9 mouse cellular contexts compared by ENCODE assay signal in genomic region chr11:116940088-116940855, GRCm38 (mm10). TPM values are rescaled to one million over a fixed set of nuclear protein-coding genes. Genes with fewer than 3 reads are reported as not detected.
DNase-seq lines count a peak whose midpoint lies in the region; ATAC-seq and TF ChIP-seq lines count a peak whose summit lies in the region.
"Had no signal": no experiment of that assay in that cellular context is flagged by ENCODE, and none has a peak within 500 bp of the region (broad histone marks: within the 10 kb centered on the region; RNA-seq: fewer than 3 reads in every experiment).

No protein-coding gene starts in this region.

- TF ChIP-seq CTCF in heart, adult 2 months (IDR thresholded peaks at IDR 0.05), result no peak

- H3K27ac ChIP-seq in heart, embryonic 11.5 days (ENCODE audit: low read depth, low read length), result peak overlapping the region; percentile 64
- no peak overlapping the region for H3K27ac ChIP-seq in heart, adult 2 months
- H3K27ac ChIP-seq in forebrain, embryonic 15.5 days (replicated peaks), result no peak overlapping the region
- peak overlapping the region; percentile 57; the same call in 1 of the 2 replicates for H3K27ac ChIP-seq in limb, embryonic 15.5 days
- H3K27ac ChIP-seq: gastrocnemius, adult 2 months had no signal

- TF ChIP-seq EP300 in heart, adult 2 months (IDR thresholded peaks at IDR 0.05; ENCODE audit: insufficient read depth, low read depth, low read length), result no peak

- H3K36me3 ChIP-seq in heart, embryonic 11.5 days (ENCODE audit: control insufficient read depth, insufficient read depth, low read length), result no peaks in the 10 kb centered on the region
- no peaks in the 10 kb centered on the region for H3K36me3 ChIP-seq in heart, adult 2 months (ENCODE audit: control insufficient read depth, insufficient read depth, low read length)
- H3K36me3 ChIP-seq in forebrain, embryonic 15.5 days, result peaks cover 23% of the 10 kb centered on the region
- no peaks in the 10 kb centered on the region for H3K36me3 ChIP-seq in limb, embryonic 15.5 days

- H3K27me3 ChIP-seq in heart, embryonic 11.5 days (ENCODE audit: control insufficient read depth, insufficient read depth, low read length), result peaks cover 3% of the 10 kb centered on the region; the same call in 1 of the 2 replicates
- H3K27me3 ChIP-seq in heart, adult 2 months (ENCODE audit: control insufficient read depth, insufficient read depth, low read length), result no peaks in the 10 kb centered on the region; the same call in 1 of the 2 replicates
- H3K27me3 ChIP-seq in forebrain, embryonic 15.5 days, result no peaks in the 10 kb centered on the region
- no peaks in the 10 kb centered on the region for H3K27me3 ChIP-seq in limb, embryonic 15.5 days

- WGBS in heart, embryonic 11.5 days (ENCODE audit: insufficient replicate concordance), result 2% methylated on average over 19 of the region's 20 CpGs
- WGBS in heart, adult 2 months, result 12% methylated on average over 18 of the region's 20 CpGs
- WGBS in forebrain, embryonic 15.5 days, result 5% methylated on average over 20 of the region's 20 CpGs
- WGBS in limb, embryonic 15.5 days, result 6% methylated on average over 20 of the region's 20 CpGs

- intact Hi-C loops in heart, adult 2 months (cut with DNase I), result no loop called here

- H3K79me2 ChIP-seq in heart, adult 2 months (replicated peaks; ENCODE audit: control insufficient read depth, insufficient read depth, low read length), result no peaks in the 10 kb centered on the region

- peak overlapping the region; percentile 77 for H3K4me2 ChIP-seq in heart, embryonic 11.5 days
- H3K4me2 ChIP-seq in forebrain, embryonic 15.5 days (replicated peaks), result peak overlapping the region; percentile 30
- H3K4me2 ChIP-seq in limb, embryonic 15.5 days, result peak overlapping the region; percentile 41

- no peaks in the 10 kb centered on the region for H3K9me3 ChIP-seq in heart, embryonic 11.5 days (replicated peaks; ENCODE audit: control insufficient read depth, low read length)
- H3K9me3 ChIP-seq in forebrain, embryonic 15.5 days, result no peaks in the 10 kb centered on the region
- H3K9me3 ChIP-seq in limb, embryonic 15.5 days, result no peaks in the 10 kb centered on the region

- H3K4me1 ChIP-seq in heart, embryonic 11.5 days (ENCODE audit: control insufficient read depth, insufficient read depth, low read length), result peaks cover 56% of the 10 kb centered on the region
- no peaks in the 10 kb centered on the region for H3K4me1 ChIP-seq in heart, adult 2 months (ENCODE audit: control insufficient read depth, insufficient read depth, low read length)
- peaks cover 18% of the 10 kb centered on the region for H3K4me1 ChIP-seq in forebrain, embryonic 15.5 days
- H3K4me1 ChIP-seq in limb, embryonic 15.5 days, result peaks cover 23% of the 10 kb centered on the region

- no peak for ATAC-seq in heart, embryonic 11.5 days (replicated peaks; ENCODE audit: insufficient number of reproducible peaks, low FRiP score, low TSS enrichment)
- ATAC-seq in forebrain, embryonic 15.5 days (replicated peaks), result no peak
- ATAC-seq in limb, embryonic 15.5 days (ENCODE audit: insufficient number of reproducible peaks, low FRiP score, low TSS enrichment, low read depth), result no peak
- ATAC-seq in erythroblast, adult 5-6 weeks (replicated peaks; ENCODE audit: low FRiP score, poor library complexity, severe bottlenecking), result no peak

- peak overlapping the region; percentile 37 for H3K4me3 ChIP-seq in heart, embryonic 11.5 days (ENCODE audit: low read depth, low read length)
- no peak overlapping the region for H3K4me3 ChIP-seq in heart, adult 2 months
- 0 out of 2 replicates have a peak overlapping the region, but pooled peaks have one; percentile 4 for H3K4me3 ChIP-seq in forebrain, embryonic 15.5 days
- H3K4me3 ChIP-seq in limb, embryonic 15.5 days, result peak overlapping the region; percentile 29
- H3K4me3 ChIP-seq: gastrocnemius, adult 2 months had no signal

- no peak for DNase-seq in heart, adult 2 months
- DNase-seq in Muller cell, postnatal 12 days (ENCODE audit: inconsistent ontology term), result peak; percentile 58
- DNase-seq in kidney, adult 9 months, result no peak
- DNase-seq in right cerebral cortex, postnatal 10 days (ENCODE audit: low spot score in 2 of 2), result no peak
- DNase-seq: gastrocnemius, adult 2 months had no signal

- peak overlapping the region; percentile 72 for H3K9ac ChIP-seq in heart, embryonic 11.5 days (ENCODE audit: low read depth, low read length)
- H3K9ac ChIP-seq in heart, adult 2 months (ENCODE audit: low read depth, low read length), result no peak overlapping the region
- H3K9ac ChIP-seq in forebrain, embryonic 15.5 days (replicated peaks), result no peak overlapping the region
- H3K9ac ChIP-seq in limb, embryonic 15.5 days, result no peak overlapping the region

- no peak for TF ChIP-seq POLR2A in heart, adult 2 months (IDR thresholded peaks at IDR 0.05; ENCODE audit: insufficient read depth, low read depth, low read length)

RNA-seq across cellular contexts. Expression of gene Mgat5b, which starts 21.6 kb away (rescaled TPM):
- 0.29 and 0.66 TPM in 2 replicates for polyA plus RNA-seq in heart, embryonic 11.5 days (2014; fragmentation: Nextera tagmentation; extraction: Ambion mirVana)
- under 1 TPM; 0.10 to 0.11 TPM for total RNA-seq in heart, adult 2 months (2021)
- 0.82 and 1.0 TPM in 2 replicates for polyA plus RNA-seq in heart, adult 2 months (2012; rRNA removed)
- polyA plus RNA-seq in forebrain, embryonic 15.5 days (2015; fragmentation: Nextera tagmentation; extraction: Ambion mirVana), result 32.0 and 32.8 TPM in 2 replicates
- 0.88 and 1.2 TPM in 2 replicates for polyA plus RNA-seq in limb, embryonic 15.5 days (2015; fragmentation: Nextera tagmentation; extraction: Ambion mirVana)
- total RNA-seq in erythroblast, adult 5-6 weeks (2015; ENCODE audit: low replicate concordance), result not detected in 2 replicates
- total RNA-seq in erythroblast, adult 5-6 weeks (2017; ENCODE audit: low replicate concordance), result not detected in 2 replicates
- total RNA-seq: gastrocnemius, adult 2 months had no signal

Comparison
In these comparisons a context has a peak if more than half of its experiments do, and no peak if none do; other contexts are left out.
1. H3K27ac ChIP-seq: peak in heart, embryonic 11.5 days (single experiment) and limb, embryonic 15.5 days (single experiment); none in heart, adult 2 months (single experiment) and forebrain, embryonic 15.5 days (single experiment).
2. RNA of gene Mgat5b, which starts 21.6 kb away (polyA plus RNA-seq): 32.0 to 32.8 TPM in forebrain, embryonic 15.5 days; 0.88 to 1.2 TPM in limb, embryonic 15.5 days, 0.82 to 1.0 TPM in heart, adult 2 months and 0.29 to 0.66 TPM in heart, embryonic 11.5 days; every median in the first group is over 10 times any median in the second.
3. Peak in every context shown above with its lines, with median percentiles within 50 percentile points of each other: H3K4me2 ChIP-seq.